Comparison of ENCODE assay signal across 9 mouse cellular contexts in the genomic region with DNA sequence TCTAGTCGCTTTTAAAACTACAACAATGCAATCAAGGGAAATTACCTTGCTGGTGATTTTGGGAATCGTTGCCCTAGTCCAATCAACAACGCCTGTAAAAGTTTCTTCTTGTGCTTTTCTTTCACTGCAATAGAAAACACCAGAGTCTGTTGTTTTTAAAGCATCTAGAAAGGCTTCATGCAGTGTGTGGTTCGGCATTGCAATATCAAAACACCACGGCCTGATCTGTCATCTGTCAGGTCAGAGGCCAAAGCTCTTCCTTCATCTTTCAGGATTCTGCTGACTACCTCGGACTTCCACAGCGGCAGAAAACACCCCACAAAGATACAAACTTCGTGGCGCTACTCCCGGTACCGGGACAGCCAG. TPM values are rescaled to one million over a fixed set of nuclear protein-coding genes. Genes with fewer than 3 reads are reported as not detected.
DNase-seq lines count a peak whose midpoint lies in the region; ATAC-seq and TF ChIP-seq lines count a peak whose summit lies in the region.
"Had no signal": no experiment of that assay in that cellular context is flagged by ENCODE, and none has a peak within 500 bp of the region (broad histone marks: within the 10 kb centered on the region; RNA-seq: fewer than 3 reads in every experiment).

No protein-coding gene starts in this region.

- ATAC-seq in lung, postnatal 0 days = no peak
- ATAC-seq in embryonic facial prominence, embryonic 13.5 days (ENCODE audit: insufficient number of reproducible peaks, insufficient read depth, low FRiP score, low TSS enrichment, low read depth) = no peak
- ATAC-seq in limb, embryonic 11.5 days (ENCODE audit: insufficient number of reproducible peaks, low FRiP score, low TSS enrichment, low read depth) = no peak
- ATAC-seq in megakaryocyte-erythroid progenitor cell, adult 5-6 weeks (replicated peaks; ENCODE audit: low FRiP score, low TSS enrichment, poor library complexity, severe bottlenecking) = no peak

- TF ChIP-seq CTCF in lung, postnatal 0 days (IDR thresholded peaks at IDR 0.05) = no peak
- TF ChIP-seq CTCF in small intestine, adult 2 months (IDR thresholded peaks at IDR 0.05; ENCODE audit: extremely low read depth, insufficient read length, insufficient replicate concordance, low read depth, low read length) = no peak

- no peaks in the 10 kb centered on the region for H3K4me1 ChIP-seq in lung, postnatal 0 days (ENCODE audit: insufficient read depth, low read depth, low read length)
- peaks cover 13% of the 10 kb centered on the region for H3K4me1 ChIP-seq in embryonic facial prominence, embryonic 13.5 days
- no peaks in the 10 kb centered on the region for H3K4me1 ChIP-seq in limb, embryonic 11.5 days (ENCODE audit: control insufficient read depth, insufficient read depth, low read length)
- H3K4me1 ChIP-seq in small intestine, adult 2 months (ENCODE audit: control insufficient read depth, insufficient read depth, insufficient read length, low read length) = peaks cover 2% of the 10 kb centered on the region; the same call in 1 of the 2 replicates

- peak overlapping the region; percentile 68 for H3K4me2 ChIP-seq in lung, postnatal 0 days (replicated peaks; ENCODE audit: low read depth, low read length)
- H3K4me2 ChIP-seq in embryonic facial prominence, embryonic 13.5 days = peak overlapping the region; percentile 76
- H3K4me2 ChIP-seq in limb, embryonic 11.5 days (ENCODE audit: low read depth, severe bottlenecking) = peak overlapping the region; percentile 85

- peak overlapping the region; percentile 97 for H3K4me3 ChIP-seq in lung, postnatal 0 days (ENCODE audit: low read depth, low read length)
- H3K4me3 ChIP-seq in embryonic facial prominence, embryonic 13.5 days = peak overlapping the region; percentile 90
- H3K4me3 ChIP-seq in limb, embryonic 11.5 days (ENCODE audit: low read depth, low read length) = peak overlapping the region; percentile 93
- peak overlapping the region; percentile 81 for H3K4me3 ChIP-seq in small intestine, adult 2 months (ENCODE audit: low read depth, low read length)

- H3K36me3 ChIP-seq in lung, postnatal 0 days (ENCODE audit: insufficient read depth, low read length) = no peaks in the 10 kb centered on the region
- H3K36me3 ChIP-seq in embryonic facial prominence, embryonic 13.5 days = no peaks in the 10 kb centered on the region
- H3K36me3 ChIP-seq in limb, embryonic 11.5 days (ENCODE audit: control insufficient read depth, insufficient read depth, low read length) = no peaks in the 10 kb centered on the region
- H3K36me3 ChIP-seq in small intestine, adult 2 months (ENCODE audit: control insufficient read depth, insufficient read depth, low read length) = no peaks in the 10 kb centered on the region

- no peaks in the 10 kb centered on the region for H3K9me3 ChIP-seq in lung, postnatal 0 days (ENCODE audit: low read length)
- H3K9me3 ChIP-seq in embryonic facial prominence, embryonic 13.5 days = no peaks in the 10 kb centered on the region
- H3K9me3 ChIP-seq in limb, embryonic 11.5 days (ENCODE audit: control insufficient read depth, low read length) = no peaks in the 10 kb centered on the region

- WGBS in lung, postnatal 0 days = 3% methylated on average over 11 of the region's 11 CpGs
- WGBS in embryonic facial prominence, embryonic 13.5 days = 5% methylated on average over 11 of the region's 11 CpGs
- 6% methylated on average over 11 of the region's 11 CpGs for WGBS in limb, embryonic 11.5 days
- 2% methylated on average over 11 of the region's 11 CpGs for WGBS in small intestine, adult 2 months

- DNase-seq in lung, postnatal 0 days (ENCODE audit: low spot score) = peak; percentile 54
- DNase-seq in lung, adult 18-20 months = no peak
- DNase-seq in limb, embryonic 11.5 days (ENCODE audit: low spot score) = no peak
- DNase-seq in embryo, embryonic 10 days (ENCODE audit: low spot score) = no peak
- no peak for DNase-seq in frontal cortex, postnatal 14 days (ENCODE audit: low spot score in 2 of 2)

- no peak for TF ChIP-seq POLR2A in small intestine, adult 2 months (IDR thresholded peaks at IDR 0.05; ENCODE audit: low read depth, low read length)

- TF ChIP-seq EP300 in lung, postnatal 0 days (IDR thresholded peaks at IDR 0.05) = no peak

- H3K27me3 ChIP-seq in lung, postnatal 0 days (replicated peaks; ENCODE audit: insufficient read depth, low read length) = no peaks in the 10 kb centered on the region
- H3K27me3 ChIP-seq in embryonic facial prominence, embryonic 13.5 days = no peaks in the 10 kb centered on the region
- H3K27me3 ChIP-seq in limb, embryonic 11.5 days (ENCODE audit: control insufficient read depth, insufficient read depth, low read length) = no peaks in the 10 kb centered on the region
- H3K27me3 ChIP-seq in small intestine, adult 2 months (ENCODE audit: control insufficient read depth, insufficient read depth, low read length) = no peaks in the 10 kb centered on the region

- peak overlapping the region; percentile 96 for H3K9ac ChIP-seq in lung, postnatal 0 days (replicated peaks; ENCODE audit: low read depth)
- peak overlapping the region; percentile 92 for H3K9ac ChIP-seq in embryonic facial prominence, embryonic 13.5 days
- peak overlapping the region; percentile 86 for H3K9ac ChIP-seq in limb, embryonic 11.5 days (ENCODE audit: low read length)

- peak overlapping the region; percentile 98 for H3K27ac ChIP-seq in lung, postnatal 0 days (ENCODE audit: low read length)
- H3K27ac ChIP-seq in embryonic facial prominence, embryonic 13.5 days = peak overlapping the region; percentile 98
- no peak overlapping the region; the same call in 1 of the 2 replicates for H3K27ac ChIP-seq in limb, embryonic 11.5 days (replicated peaks; ENCODE audit: low read depth, low read length)
- peak overlapping the region; percentile 42 for H3K27ac ChIP-seq in small intestine, adult 2 months (ENCODE audit: insufficient read depth, low read depth, low read length)

RNA-seq across cellular contexts. Expression of a gene that starts 1.2 kb away (rescaled TPM):
- 11.4 and 11.5 TPM in 2 replicates for polyA plus RNA-seq in lung, postnatal 0 days (2015; fragmentation: Nextera tagmentation; extraction: Ambion mirVana)
- polyA plus RNA-seq in embryonic facial prominence, embryonic 13.5 days (2015; fragmentation: Nextera tagmentation; extraction: Ambion mirVana) = 15.2 and 17.7 TPM in 2 replicates
- 13.0 and 13.2 TPM in 2 replicates for polyA plus RNA-seq in limb, embryonic 11.5 days (2014; fragmentation: Nextera tagmentation; extraction: Ambion mirVana)
- 7.2 and 12.3 TPM in 2 replicates for polyA plus RNA-seq in small intestine, adult 2 months (2012; rRNA removed)
- total RNA-seq in megakaryocyte-erythroid progenitor cell, adult 5-6 weeks (2014; fragmentation: Nextera tagmentation) = 8.4 and 11.4 TPM in 2 replicates
- total RNA-seq in megakaryocyte-erythroid progenitor cell, adult 5-6 weeks (2017) = 5.7 and 8.5 TPM in 2 replicates

RNA-seq across cellular contexts. Expression of a gene that starts 27.6 kb away (rescaled TPM):
- polyA plus RNA-seq in lung, postnatal 0 days (2015; fragmentation: Nextera tagmentation; extraction: Ambion mirVana) = not detected in 2 replicates
- polyA plus RNA-seq in embryonic facial prominence, embryonic 13.5 days (2015; fragmentation: Nextera tagmentation; extraction: Ambion mirVana) = not detected in 2 replicates
- polyA plus RNA-seq in limb, embryonic 11.5 days (2014; fragmentation: Nextera tagmentation; extraction: Ambion mirVana) = not detected in 2 replicates
- not detected in 2 replicates for polyA plus RNA-seq in small intestine, adult 2 months (2012; rRNA removed)
- total RNA-seq in megakaryocyte-erythroid progenitor cell, adult 5-6 weeks (2014; fragmentation: Nextera tagmentation) = not detected in 2 replicates
- not detected in 2 replicates for total RNA-seq in megakaryocyte-erythroid progenitor cell, adult 5-6 weeks (2017)
- total RNA-seq: common myeloid progenitor, adult 5-6 weeks had no signal
